Mouse (Mus musculus): ENCODE measurements around the gene Gpr19. TPM values are rescaled to one million over a fixed set of nuclear protein-coding genes. Genes with fewer than 3 reads are reported as not detected.

The Gpr19 gene
- total RNA-seq, 2 experiments from 2014 or later: 5.3 to 6.5 TPM

DNA sequence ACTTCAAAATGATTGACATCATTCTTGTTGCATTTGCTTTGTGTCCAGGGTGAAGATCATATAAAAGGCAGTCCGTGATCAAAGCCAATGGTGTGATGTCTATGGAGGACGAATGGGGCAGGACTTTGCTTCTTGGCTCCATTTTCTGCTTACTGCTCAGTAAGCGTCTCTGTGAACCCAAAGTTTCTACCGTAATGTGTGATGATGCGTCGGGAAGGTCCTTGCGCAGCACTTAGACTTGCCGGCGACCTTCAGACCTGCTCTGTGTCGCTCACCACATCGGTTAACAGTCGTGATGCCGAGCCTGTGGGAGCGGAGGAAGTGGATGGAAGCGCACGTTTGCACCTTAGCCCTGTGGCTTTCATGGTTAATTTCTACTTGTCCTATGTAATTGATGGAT lies 42.5 kb downstream of the Gpr19 start:
- DNase-seq (ENCODE audit: low spot score in 2 of 2): no peak

DNA sequence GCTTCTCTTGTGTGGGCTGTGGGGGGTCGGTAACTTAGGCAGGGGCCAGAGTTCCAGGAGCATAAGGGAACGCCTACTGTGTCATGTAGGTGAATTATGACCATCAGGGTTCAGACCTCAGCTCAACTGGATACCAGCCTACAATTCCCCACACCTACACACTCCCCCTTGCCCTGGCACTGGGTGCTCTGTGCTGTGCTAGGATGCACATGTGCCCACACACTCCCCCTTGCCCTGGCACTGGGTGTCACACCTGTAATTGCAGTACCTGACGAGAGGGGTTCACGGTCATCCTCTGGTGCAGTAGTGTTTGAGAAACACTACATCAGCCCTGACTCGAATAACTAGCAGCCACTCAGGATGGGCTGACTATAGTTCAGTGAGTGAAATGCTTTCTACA lies 43.6 kb downstream of the Gpr19 start:
- no peak for DNase-seq (ENCODE audit: low spot score in 2 of 2)

- no peak for DNase-seq (ENCODE audit: low spot score in 2 of 2)
These were observed 48.4 kb downstream of the Gpr19 start for GRCm38 (mm10) chr6:134849985-134850384.

- DNase-seq (ENCODE audit: low spot score in 2 of 2): no peak
These were observed 48.9 kb downstream of the Gpr19 start for GRCm38 (mm10) chr6:134849461-134849860.

GRCm38 (mm10) chr6:134848197-134848890 lies 50.0 kb downstream of the Gpr19 start:
- DNase-seq (ENCODE audit: low spot score in 2 of 2): no peak

GRCm38 (mm10) chr6:134847550-134847949 lies 50.8 kb downstream of the Gpr19 start:
- no peak for DNase-seq (ENCODE audit: low spot score in 2 of 2)

DNA sequence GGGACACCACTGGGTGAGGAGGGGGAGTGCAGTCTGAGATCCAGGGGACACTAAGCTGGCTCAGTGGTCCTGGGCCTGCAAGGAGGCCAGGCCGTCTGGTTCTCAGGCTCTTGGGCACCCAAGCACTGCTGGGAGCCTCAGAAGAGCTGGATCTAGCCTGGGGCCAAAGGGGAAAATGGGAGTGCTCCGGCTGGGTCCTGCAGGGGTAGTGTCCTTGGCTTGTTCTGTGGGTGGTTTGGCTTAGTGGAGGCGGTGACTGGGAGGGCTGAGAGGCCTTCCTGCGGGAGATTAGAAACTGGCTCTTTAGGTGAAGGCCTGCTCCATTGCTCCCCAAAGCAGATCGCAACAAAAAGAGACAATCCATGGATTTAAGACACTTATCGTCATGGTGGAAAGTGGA lies 52.1 kb downstream of the Gpr19 start:
- no peak for DNase-seq (ENCODE audit: low spot score in 2 of 2)

GRCm38 (mm10) chr6:134845726-134846125 lies 52.7 kb downstream of the Gpr19 start:
- DNase-seq (ENCODE audit: low spot score in 2 of 2): no peak

- DNase-seq (ENCODE audit: low spot score in 2 of 2): no peak
These were observed 58.0 kb downstream of the Gpr19 start for GRCm38 (mm10) chr6:134840346-134840745.

- no peak for DNase-seq (ENCODE audit: low spot score in 2 of 2)
These were observed 60.3 kb downstream of the Gpr19 start for GRCm38 (mm10) chr6:134838111-134838510.

- no peak for DNase-seq (ENCODE audit: low spot score in 2 of 2)
These were observed 63.7 kb downstream of the Gpr19 start for GRCm38 (mm10) chr6:134834585-134835251.

GRCm38 (mm10) chr6:134830776-134831175 lies 67.6 kb downstream of the Gpr19 start:
- no peak for DNase-seq (ENCODE audit: low spot score in 2 of 2)

GRCm38 (mm10) chr6:134829786-134830700 lies 68.3 kb downstream of the Gpr19 start, which contains the start of gene Crebl2:
Gene Crebl2 (plus strand): TSS chr6:134830154.
- peak; percentile 100 for DNase-seq (ENCODE audit: low spot score in 2 of 2)

- no peak for DNase-seq (ENCODE audit: low spot score in 2 of 2)
These were observed 75.5 kb downstream of the Gpr19 start for GRCm38 (mm10) chr6:134822844-134823243.

DNA sequence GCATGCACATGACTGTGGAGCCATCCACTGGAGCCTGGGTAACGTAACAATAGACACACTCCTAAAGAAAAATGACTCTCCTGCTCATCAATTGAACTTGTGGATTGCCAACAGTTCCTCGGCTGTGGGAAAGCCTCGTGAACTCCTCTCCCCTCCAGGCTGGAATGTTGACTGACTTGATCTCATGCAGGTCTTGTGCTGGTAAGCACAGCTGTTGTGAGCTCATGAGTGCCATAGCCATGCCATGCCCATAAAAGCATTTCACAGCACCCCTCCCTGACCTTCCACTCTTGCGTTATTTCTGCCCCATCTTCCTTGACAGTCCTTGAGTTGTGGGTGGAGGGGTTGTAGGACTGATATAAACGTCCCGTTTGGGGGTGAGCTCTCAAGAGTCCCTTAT lies 78.0 kb downstream of the Gpr19 start:
- DNase-seq (ENCODE audit: low spot score in 2 of 2): no peak

GRCm38 (mm10) chr6:134819741-134820140 lies 78.6 kb downstream of the Gpr19 start:
- no peak for DNase-seq (ENCODE audit: low spot score in 2 of 2)

Other genes starting within 250 kb of the Gpr19 start
- 10 to 100 TPM; 26.1 to 33.5 TPM for gene Dusp16, start 106.0 kb downstream of the Gpr19 start, total RNA-seq (2021)
- 10 to 100 TPM; 29.6 to 36.7 TPM for gene Crebl2, start 68.4 kb downstream of the Gpr19 start, total RNA-seq (2021)
- gene Cdkn1b, start 21.8 kb upstream of the Gpr19 start, total RNA-seq (2021): 10 to 100 TPM; 30.6 to 33.0 TPM
- 10 to 100 TPM in 1 of 2 experiments, 1 to 10 TPM in 1; 3.8 to 12.2 TPM for gene Apold1, start 83.1 kb upstream of the Gpr19 start, total RNA-seq (2021)
- gene Ddx47, start 113.0 kb upstream of the Gpr19 start, total RNA-seq (2021): 10 to 100 TPM; 61.2 to 62.1 TPM
- gene Gprc5a, start 167.1 kb upstream of the Gpr19 start, total RNA-seq (2021): 1 to 10 TPM; 1.1 to 3.5 TPM
- not detected for gene Gprc5d, start 219.7 kb upstream of the Gpr19 start, total RNA-seq (2021)

Measured in adrenal gland, adult 18-20 months (tissue).